Mouse (Mus musculus): ENCODE results near the gene Ndufa4l2. TPM values are rescaled to one million over a fixed set of nuclear protein-coding genes. Genes with fewer than 3 reads are reported as not detected.

The Ndufa4l2 gene
- polyA plus RNA-seq, 1 experiment from 2014 or later = 14.8 TPM

- no peaks in the 10 kb centered on the region for H3K36me3 ChIP-seq
- H3K9me3 ChIP-seq (replicated peaks) = no peaks in the 10 kb centered on the region
- H3K4me1 ChIP-seq = peaks cover 79% of the 10 kb centered on the region
- no peak overlapping the region for H3K27ac ChIP-seq
- no peak for ATAC-seq
- WGBS (ENCODE audit: insufficient replicate concordance) = 3% methylated on average over 35 of the region's 46 CpGs
- H3K27me3 ChIP-seq (replicated peaks) = peaks cover 97% of the 10 kb centered on the region
- peak overlapping the region; percentile 49 for H3K4me3 ChIP-seq
- peak overlapping the region; percentile 81 for H3K4me2 ChIP-seq
- peak overlapping the region; percentile 42 for H3K9ac ChIP-seq
Measured at GRCm38 (mm10) chr10:127511634-127512306, 3.0 kb upstream of the Ndufa4l2 start.

GRCm38 (mm10) chr10:127512307-127512666, 2.5 kb upstream of the Ndufa4l2 start:
- Histone ChIP-seq H3K4me1 (peaks cover 84% of the 10 kb centered on the region), H3K4me2 (peak overlapping the region; percentile 81), H3K9ac (peak overlapping the region; percentile 42; the same call in 1 of the 2 replicates), H3K9me3 (replicated peaks) (no peaks in the 10 kb centered on the region), H3K27ac (no peak overlapping the region), H3K27me3 (replicated peaks) (peaks cover 97% of the 10 kb centered on the region), H3K4me3 (peak overlapping the region; percentile 49), H3K36me3 (peaks cover 5% of the 10 kb centered on the region)
- ATAC-seq = no peak
- WGBS (ENCODE audit: insufficient replicate concordance) = 5% methylated on average over 7 of the region's 7 CpGs

GRCm38 (mm10) chr10:127512813-127513212, 2.0 kb upstream of the Ndufa4l2 start:
- H3K9ac ChIP-seq = peak overlapping the region; percentile 44

GRCm38 (mm10) chr10:127513501-127514091, 1.2 kb upstream of the Ndufa4l2 start:
- Histone ChIP-seq H3K36me3 (peaks cover 18% of the 10 kb centered on the region), H3K4me3 (peak overlapping the region; percentile 46), H3K9ac (peak overlapping the region; percentile 44), H3K4me2 (peak overlapping the region; percentile 81), H3K27ac (peak overlapping the region; percentile 42; the same call in 1 of the 2 replicates), H3K4me1 (peaks cover 91% of the 10 kb centered on the region), H3K9me3 (replicated peaks) (no peaks in the 10 kb centered on the region), H3K27me3 (replicated peaks) (peaks cover 92% of the 10 kb centered on the region)
- ATAC-seq = peak; percentile 68
- WGBS (ENCODE audit: insufficient replicate concordance) = 1% methylated on average over 16 of the region's 16 CpGs

More at GRCm38 (mm10) chr10:127512813-127513212, 2.0 kb upstream of the Ndufa4l2 start:
- H3K36me3 ChIP-seq = peaks cover 10% of the 10 kb centered on the region
- H3K4me3 ChIP-seq = peak overlapping the region; percentile 46
- H3K27me3 ChIP-seq (replicated peaks) = peaks cover 96% of the 10 kb centered on the region
- H3K9me3 ChIP-seq (replicated peaks) = no peaks in the 10 kb centered on the region
- peak overlapping the region; percentile 42; the same call in 1 of the 2 replicates for H3K27ac ChIP-seq
- ATAC-seq = peak; percentile 59
- H3K4me1 ChIP-seq = peaks cover 89% of the 10 kb centered on the region
- 1% methylated on average over 27 of the region's 27 CpGs for WGBS (ENCODE audit: insufficient replicate concordance)
- peak overlapping the region; percentile 81 for H3K4me2 ChIP-seq

GRCm38 (mm10) chr10:127514111-127514698, 562 bp upstream of the Ndufa4l2 start:
- peak overlapping the region; percentile 46; the same call in 1 of the 2 replicates for H3K4me3 ChIP-seq
- no peak overlapping the region for H3K27ac ChIP-seq
- WGBS (ENCODE audit: insufficient replicate concordance) = 7% methylated on average over 13 of the region's 13 CpGs
- peak overlapping the region; percentile 44; the same call in 1 of the 2 replicates for H3K9ac ChIP-seq
- ATAC-seq = no peak
- peaks cover 24% of the 10 kb centered on the region for H3K36me3 ChIP-seq
- H3K4me1 ChIP-seq = peaks cover 89% of the 10 kb centered on the region
- peak overlapping the region; percentile 81 for H3K4me2 ChIP-seq
- H3K27me3 ChIP-seq (replicated peaks) = peaks cover 86% of the 10 kb centered on the region
- H3K9me3 ChIP-seq (replicated peaks) = no peaks in the 10 kb centered on the region

GRCm38 (mm10) chr10:127515271-127515982, 660 bp downstream of the Ndufa4l2 start:
- no peak overlapping the region for H3K27ac ChIP-seq
- H3K4me3 ChIP-seq = peak overlapping the region; percentile 10; the same call in 1 of the 2 replicates
- H3K4me1 ChIP-seq = peaks cover 89% of the 10 kb centered on the region
- no peaks in the 10 kb centered on the region for H3K9me3 ChIP-seq (replicated peaks)
- H3K4me2 ChIP-seq = peak overlapping the region; percentile 81
- no peak for ATAC-seq
- no peak overlapping the region for H3K9ac ChIP-seq
- H3K36me3 ChIP-seq = peaks cover 36% of the 10 kb centered on the region
- H3K27me3 ChIP-seq (replicated peaks) = peaks cover 74% of the 10 kb centered on the region
- 36% methylated on average over 9 of the region's 9 CpGs for WGBS (ENCODE audit: insufficient replicate concordance)

GRCm38 (mm10) chr10:127515983-127516459, 1.3 kb downstream of the Ndufa4l2 start:
- H3K27me3 ChIP-seq (replicated peaks) = peaks cover 68% of the 10 kb centered on the region
- ATAC-seq = no peak
- H3K9ac ChIP-seq = peak overlapping the region; percentile 28; the same call in 1 of the 2 replicates

DNA sequence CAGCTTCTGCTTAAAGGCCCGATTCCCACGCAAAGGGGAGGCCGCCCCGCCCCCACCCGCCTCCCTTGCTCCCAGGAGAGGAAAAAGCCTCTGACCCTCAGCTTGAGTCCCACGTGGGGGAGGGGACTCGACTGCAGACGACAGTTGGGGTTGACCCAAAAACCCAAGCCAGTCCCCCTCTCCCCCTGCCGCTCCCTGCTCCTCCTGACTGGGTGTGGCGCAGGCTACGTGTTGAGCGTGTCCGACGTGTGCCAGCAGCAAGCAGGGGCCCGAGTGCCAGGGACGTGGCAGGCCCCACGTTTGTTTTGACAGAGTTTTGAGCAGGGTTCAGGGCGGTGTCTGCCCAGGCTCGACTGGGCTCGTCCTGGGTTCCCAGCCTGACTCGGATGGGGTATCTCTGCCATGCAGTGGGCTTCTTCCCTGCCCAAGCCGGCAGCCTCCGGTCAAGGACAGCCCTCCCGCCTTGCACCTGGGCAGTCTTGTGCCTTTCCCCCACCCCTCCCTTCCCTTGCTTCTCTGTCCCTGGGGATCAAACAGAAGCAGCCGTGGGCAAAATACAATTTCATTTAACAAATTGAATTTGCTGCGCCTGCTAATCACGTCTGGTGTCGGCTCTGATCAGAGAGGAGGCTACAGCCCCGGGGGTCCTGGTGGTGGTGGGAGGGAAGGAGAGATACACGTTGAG, 2.0 kb downstream of the Ndufa4l2 start:
- peaks cover 96% of the 10 kb centered on the region for H3K4me1 ChIP-seq
- peaks cover 61% of the 10 kb centered on the region for H3K27me3 ChIP-seq (replicated peaks)
- H3K9me3 ChIP-seq (replicated peaks) = no peaks in the 10 kb centered on the region
- H3K4me3 ChIP-seq = peak overlapping the region; percentile 11; the same call in 1 of the 2 replicates
- H3K27ac ChIP-seq = peak overlapping the region; percentile 27; the same call in 1 of the 2 replicates
- peaks cover 42% of the 10 kb centered on the region for H3K36me3 ChIP-seq
- ATAC-seq = peak; percentile 36
- H3K4me2 ChIP-seq = peak overlapping the region; percentile 81
- 22% methylated on average over 30 of the region's 30 CpGs for WGBS (ENCODE audit: insufficient replicate concordance)
- H3K9ac ChIP-seq = peak overlapping the region; percentile 49

More at GRCm38 (mm10) chr10:127515983-127516459, 1.3 kb downstream of the Ndufa4l2 start:
- no peaks in the 10 kb centered on the region for H3K9me3 ChIP-seq (replicated peaks)
- H3K4me2 ChIP-seq = peak overlapping the region; percentile 81
- peak overlapping the region; percentile 27; the same call in 1 of the 2 replicates for H3K27ac ChIP-seq
- 0 out of 2 replicates have a peak overlapping the region, but pooled peaks have one; percentile 11 for H3K4me3 ChIP-seq
- WGBS (ENCODE audit: insufficient replicate concordance) = 30% methylated on average over 8 of the region's 8 CpGs
- H3K36me3 ChIP-seq = peaks cover 42% of the 10 kb centered on the region
- H3K4me1 ChIP-seq = peaks cover 94% of the 10 kb centered on the region

DNA sequence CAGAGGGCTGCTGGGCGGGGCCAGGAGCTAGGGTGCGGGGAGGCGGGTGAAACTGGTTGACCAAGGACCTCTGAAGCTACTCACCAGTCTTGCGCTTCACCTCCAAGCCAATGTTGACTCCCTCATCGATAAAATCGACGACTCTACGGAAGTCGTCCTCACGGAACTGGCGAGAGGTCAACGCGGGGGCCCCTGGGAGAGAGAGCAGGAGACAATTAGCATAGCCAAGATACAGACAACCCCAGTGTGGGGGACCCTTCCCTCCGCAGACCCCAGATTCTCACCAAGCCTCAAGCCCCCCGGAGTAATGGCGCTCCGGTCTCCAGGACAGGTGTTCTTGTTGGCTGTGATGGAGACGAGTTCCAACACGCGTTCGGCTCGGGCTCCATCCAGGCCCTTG, 3.2 kb downstream of the Ndufa4l2 start:
- Histone ChIP-seq H3K4me1 (peaks cover 90% of the 10 kb centered on the region), H3K4me3 (no peak overlapping the region), H3K36me3 (peaks cover 42% of the 10 kb centered on the region), H3K4me2 (no peak overlapping the region), H3K9ac (no peak overlapping the region), H3K27me3 (replicated peaks) (peaks cover 52% of the 10 kb centered on the region), H3K9me3 (replicated peaks) (no peaks in the 10 kb centered on the region), H3K27ac (no peak overlapping the region)
- 88% methylated on average over 22 of the region's 22 CpGs for WGBS (ENCODE audit: insufficient replicate concordance)
- ATAC-seq = no peak

GRCm38 (mm10) chr10:127519041-127519701, 4.4 kb downstream of the Ndufa4l2 start:
- H3K9ac ChIP-seq = no peak overlapping the region
- peaks cover 42% of the 10 kb centered on the region for H3K36me3 ChIP-seq
- H3K27me3 ChIP-seq (replicated peaks) = peaks cover 52% of the 10 kb centered on the region
- no peak overlapping the region for H3K4me3 ChIP-seq
- WGBS (ENCODE audit: insufficient replicate concordance) = 92% methylated on average over 26 of the region's 26 CpGs
- ATAC-seq = no peak
- H3K9me3 ChIP-seq (replicated peaks) = no peaks in the 10 kb centered on the region
- H3K4me2 ChIP-seq = no peak overlapping the region
- peaks cover 78% of the 10 kb centered on the region for H3K4me1 ChIP-seq
- H3K27ac ChIP-seq = no peak overlapping the region
